Mouse (Mus musculus) bone marrow, adult 2 months (tissue): ENCODE measurements around the gene Lrrc2.

Source experiments
- CTCF ChIP-seq: fragments of 200-500 bp; IDR thresholded peaks from 2 replicates; pipeline ENCODE4 v1.5.1; 2011; ENCODE audit warnings: low read length, control low read depth; ENCODE audit not compliant: control insufficient read depth, insufficient read depth
- POLR2A ChIP-seq: fragments of 200-500 bp; IDR thresholded peaks from 2 replicates; pipeline ENCODE4 v1.6.1; 2011; ENCODE audit warnings: low read depth, mild to moderate bottlenecking, control low read depth, low read length, borderline replicate concordance; ENCODE audit not compliant: control insufficient read depth

DNA sequence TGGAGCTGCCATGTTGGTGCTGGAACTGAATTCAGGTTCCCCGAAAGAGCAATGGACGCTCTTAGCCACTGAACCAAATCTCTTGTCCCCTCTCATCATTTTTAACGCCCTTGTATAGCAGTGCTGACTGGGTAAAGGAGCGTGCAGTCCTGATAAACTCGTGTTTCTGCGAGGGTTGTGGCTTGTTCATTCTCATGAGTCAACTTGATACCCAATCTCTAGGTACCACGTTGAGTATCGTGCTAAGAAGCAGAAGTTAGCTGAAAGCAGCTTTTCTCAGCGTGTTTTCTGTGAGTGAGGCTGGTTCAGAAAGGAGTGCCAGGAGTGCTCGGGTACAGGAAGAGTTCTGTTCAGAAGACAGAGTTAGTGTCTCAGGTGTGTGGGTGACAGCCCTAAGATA, 75.4 kb downstream of the Lrrc2 start:
- TF ChIP-seq POLR2A (no peak), CTCF (no peak)
